Mouse (Mus musculus) layer of hippocampus, adult 9-11 months (tissue): ENCODE data around the gene Rhd.

Experiments used
- DNase-seq: peaks from one replicate; pipeline ENCODE4 v3.0.0; 2022

Gene Rhd

DNA sequence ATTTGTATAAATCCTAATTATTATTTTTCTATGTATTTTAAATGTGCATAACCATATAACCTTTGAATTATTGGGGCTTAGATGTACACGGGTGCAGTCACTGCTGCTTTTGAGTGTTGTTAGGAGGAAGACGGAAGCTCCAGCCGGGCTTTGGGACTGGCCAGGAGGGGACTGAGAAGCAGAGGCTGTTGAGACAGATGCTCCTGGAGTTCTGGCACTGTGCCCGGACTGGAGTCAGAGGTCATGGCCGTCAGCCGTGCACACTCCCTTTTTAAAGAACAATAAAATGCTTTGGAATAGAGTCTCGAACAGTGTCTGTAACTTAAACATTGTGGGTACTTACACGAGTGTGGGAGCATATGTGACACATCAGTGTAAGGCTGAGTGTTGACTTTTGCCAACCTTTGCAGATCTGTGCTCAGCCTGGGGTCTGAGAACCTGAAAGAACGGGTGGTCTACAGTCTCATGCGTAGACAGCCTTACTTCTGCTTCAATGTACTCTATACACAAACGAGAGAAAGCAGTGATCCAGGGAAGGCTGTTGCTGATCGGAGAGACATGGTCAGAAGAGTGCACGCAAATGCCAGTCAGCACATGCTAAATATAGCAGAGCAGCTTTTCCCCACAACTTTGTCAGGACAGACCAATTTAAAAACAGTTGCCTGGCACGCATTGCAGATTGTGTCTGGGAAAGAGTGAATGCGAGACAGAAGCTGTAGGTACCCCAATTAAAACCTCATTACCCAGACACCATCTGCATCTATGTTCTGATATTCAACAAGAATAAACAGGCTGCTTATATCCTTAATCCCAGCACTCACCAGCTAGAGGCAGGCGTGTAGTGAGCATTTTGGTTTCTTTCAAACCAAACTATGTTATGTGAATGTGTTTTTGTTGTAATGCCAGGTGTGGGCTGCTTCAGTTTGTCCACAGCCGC, 73.2 kb downstream of the Rhd start:
- no peak for DNase-seq

GRCm38 (mm10) chr4:134939900-134940299, 75.6 kb downstream of the Rhd start:
- DNase-seq, result no peak

GRCm38 (mm10) chr4:134943758-134944538, 79.6 kb downstream of the Rhd start:
- no peak for DNase-seq
